Mouse (Mus musculus) hindbrain, embryonic 16.5 days (tissue): ENCODE measurements around the gene Pard6b. TPM values are rescaled to one million over a fixed set of nuclear protein-coding genes. Genes with fewer than 3 reads are reported as not detected.

ENCODE experiments used
- ATAC-seq: fragments of 200-750 bp; cut with Nextera tagmentation; 2 replicates; pipeline ENCODE4 v1.8.0; 2017; ENCODE audit warnings: moderate TSS enrichment, moderate library complexity
- H3K27ac ChIP-seq: fragments of 300-500 bp; sonication (generic); 2 replicates; pipeline ENCODE4 v1.5.1; 2014; ENCODE audit warnings: low read depth, mild to moderate bottlenecking, control low read depth, low read length, moderate library complexity
- H3K27me3 ChIP-seq: fragments of 300-500 bp; sonication (generic); replicated peaks from 2 replicates; pipeline ENCODE4 v1.6.1; 2014; ENCODE audit warnings: low read length; ENCODE audit not compliant: control insufficient read depth, insufficient read depth
- H3K36me3 ChIP-seq: fragments of 300-500 bp; sonication (generic); 2 replicates; pipeline ENCODE4 v1.6.1; 2014; ENCODE audit warnings: mild to moderate bottlenecking, low read length, moderate library complexity, mixed read lengths; ENCODE audit not compliant: control insufficient read depth, insufficient read depth
- H3K4me1 ChIP-seq: fragments of 300-500 bp; sonication (generic); 2 replicates; pipeline ENCODE4 v1.6.1; 2014; ENCODE audit warnings: low read depth, low read length; ENCODE audit not compliant: control insufficient read depth, insufficient read depth
- H3K4me2 ChIP-seq: fragments of 300-500 bp; sonication (generic); 2 replicates; pipeline ENCODE4 v1.6.1; 2014; ENCODE audit warnings: mild to moderate bottlenecking, low read length, control low read depth, moderate library complexity
- H3K4me3 ChIP-seq: fragments of 300-500 bp; sonication (generic); 2 replicates; pipeline ENCODE4 v1.5.1; 2014; ENCODE audit warnings: mild to moderate bottlenecking, low read length, control low read depth, moderate library complexity
- H3K9ac ChIP-seq: fragments of 300-500 bp; sonication (generic); 2 replicates; pipeline ENCODE4 v1.6.1; 2014; ENCODE audit warnings: low read depth, mild to moderate bottlenecking, control low read depth, low read length, moderate library complexity
- H3K9me3 ChIP-seq: fragments of 300-500 bp; sonication (generic); 2 replicates; pipeline ENCODE4 v1.6.1; 2014; ENCODE audit warnings: mild to moderate bottlenecking, low read length, moderate library complexity; ENCODE audit not compliant: control insufficient read depth
- WGBS: fragments of 180-500 bp; shearing (Covaris S2); extraction: QIAGEN DNeasy Blood & Tissue Kit; methylation state at CpG from one replicate; pipeline ENCODE4 v1.1.7; 2014; 5-methylcytosine and 5-hydroxymethylcytosine counted together
- polyA plus RNA-seq: library from polyadenylated mRNA; unstranded; fragments of >200 nt; fragmentation: Nextera tagmentation; extraction: Ambion mirVana; gene quantifications from 2 replicates; pipeline ENCODE4 v1.2.1, GENCODE M21; 2015

Gene Pard6b
- polyA plus RNA-seq, 1 experiment from 2014 or later, result 4.5 TPM

GRCm38 (mm10) chr2:168114699-168115350 is 34.0 kb downstream of the Pard6b start:
- peak; percentile 63 for ATAC-seq
- H3K36me3 ChIP-seq, result no peaks in the 10 kb centered on the region
- no peaks in the 10 kb centered on the region for H3K9me3 ChIP-seq
- H3K27me3 ChIP-seq, result 0 out of 2 replicates have a peak, but pooled peaks cover 2% of the 10 kb centered on the region
- no peak overlapping the region for H3K27ac ChIP-seq
- H3K4me2 ChIP-seq, result no peak overlapping the region
- H3K9ac ChIP-seq, result no peak overlapping the region
- 21% methylated on average over 17 of the region's 17 CpGs for WGBS
- H3K4me3 ChIP-seq, result no peak overlapping the region
- H3K4me1 ChIP-seq, result peaks cover 7% of the 10 kb centered on the region

GRCm38 (mm10) chr2:168115826-168116225 is 35.0 kb downstream of the Pard6b start:
- H3K36me3 ChIP-seq, result no peaks in the 10 kb centered on the region
- no peak overlapping the region for H3K27ac ChIP-seq

GRCm38 (mm10) chr2:168117147-168117546 is 36.3 kb downstream of the Pard6b start:
- under 1% methylated on average over 34 of the region's 37 CpGs for WGBS
- ATAC-seq, result 0 out of 2 replicates have a peak, but pooled peaks have one; percentile 31

More at GRCm38 (mm10) chr2:168115826-168116225, 35.0 kb downstream of the Pard6b start:
- Histone ChIP-seq H3K9me3 (no peaks in the 10 kb centered on the region), H3K4me1 (peaks cover 7% of the 10 kb centered on the region), H3K4me3 (no peak overlapping the region), H3K9ac (no peak overlapping the region), H3K27me3 (0 out of 2 replicates have a peak, but pooled peaks cover 2% of the 10 kb centered on the region), H3K4me2 (no peak overlapping the region)
- 89% methylated on average over 3 of the region's 3 CpGs for WGBS
- ATAC-seq, result no peak

GRCm38 (mm10) chr2:168117553-168117952 is 36.7 kb downstream of the Pard6b start:
- Histone ChIP-seq H3K4me2 (peak overlapping the region; percentile 61), H3K4me1 (peaks cover 7% of the 10 kb centered on the region), H3K9me3 (no peaks in the 10 kb centered on the region), H3K4me3 (peak overlapping the region; percentile 34), H3K9ac (peak overlapping the region; percentile 39), H3K27ac (no peak overlapping the region), H3K27me3 (0 out of 2 replicates have a peak, but pooled peaks cover 2% of the 10 kb centered on the region), H3K36me3 (no peaks in the 10 kb centered on the region)
- peak; percentile 31; the same call in 1 of the 2 replicates for ATAC-seq
- 2% methylated on average over 12 of the region's 13 CpGs for WGBS

More at GRCm38 (mm10) chr2:168117147-168117546, 36.3 kb downstream of the Pard6b start:
- peak overlapping the region; percentile 39 for H3K9ac ChIP-seq
- peak overlapping the region; percentile 34 for H3K4me3 ChIP-seq
- no peak overlapping the region for H3K27ac ChIP-seq
- H3K4me2 ChIP-seq, result peak overlapping the region; percentile 61
- H3K27me3 ChIP-seq, result 0 out of 2 replicates have a peak, but pooled peaks cover 2% of the 10 kb centered on the region
- H3K9me3 ChIP-seq, result no peaks in the 10 kb centered on the region
- peaks cover 7% of the 10 kb centered on the region for H3K4me1 ChIP-seq
- no peaks in the 10 kb centered on the region for H3K36me3 ChIP-seq

- Histone ChIP-seq H3K9me3 (no peaks in the 10 kb centered on the region), H3K4me3 (no peak overlapping the region), H3K9ac (peak overlapping the region; percentile 27; the same call in 1 of the 2 replicates), H3K36me3 (no peaks in the 10 kb centered on the region), H3K4me1 (peaks cover 7% of the 10 kb centered on the region), H3K4me2 (peak overlapping the region; percentile 61; the same call in 1 of the 2 replicates), H3K27me3 (0 out of 2 replicates have a peak, but pooled peaks cover 2% of the 10 kb centered on the region), H3K27ac (no peak overlapping the region)
- 47% methylated on average over 16 of the region's 16 CpGs for WGBS
- peak; percentile 32; the same call in 1 of the 2 replicates for ATAC-seq
Observed at GRCm38 (mm10) chr2:168117967-168118366, 37.2 kb downstream of the Pard6b start.

- no peak for ATAC-seq
- Histone ChIP-seq H3K9me3 (no peaks in the 10 kb centered on the region), H3K9ac (no peak overlapping the region), H3K4me2 (no peak overlapping the region), H3K4me3 (no peak overlapping the region), H3K4me1 (peaks cover 7% of the 10 kb centered on the region), H3K27ac (no peak overlapping the region), H3K36me3 (no peaks in the 10 kb centered on the region), H3K27me3 (0 out of 2 replicates have a peak, but pooled peaks cover 2% of the 10 kb centered on the region)
- WGBS, result 77% methylated on average over 3 of the region's 3 CpGs
Observed at GRCm38 (mm10) chr2:168118456-168118855, 37.7 kb downstream of the Pard6b start.

GRCm38 (mm10) chr2:168119123-168119522 is 38.3 kb downstream of the Pard6b start:
- no peak overlapping the region for H3K27ac ChIP-seq
- 78% methylated on average over 12 of the region's 12 CpGs for WGBS
- ATAC-seq, result no peak

GRCm38 (mm10) chr2:168120906-168121305 is 40.1 kb downstream of the Pard6b start:
- no peaks in the 10 kb centered on the region for H3K36me3 ChIP-seq
- no peak overlapping the region for H3K27ac ChIP-seq
- H3K4me2 ChIP-seq, result no peak overlapping the region
- no peak overlapping the region for H3K9ac ChIP-seq
- WGBS, result 78% methylated on average over 4 of the region's 4 CpGs
- no peaks in the 10 kb centered on the region for H3K9me3 ChIP-seq
- ATAC-seq, result no peak
- peaks cover 7% of the 10 kb centered on the region for H3K4me1 ChIP-seq
- no peak overlapping the region for H3K4me3 ChIP-seq
- H3K27me3 ChIP-seq, result 0 out of 2 replicates have a peak, but pooled peaks cover 2% of the 10 kb centered on the region

More at GRCm38 (mm10) chr2:168119123-168119522, 38.3 kb downstream of the Pard6b start:
- 0 out of 2 replicates have a peak, but pooled peaks cover 2% of the 10 kb centered on the region for H3K27me3 ChIP-seq
- no peaks in the 10 kb centered on the region for H3K36me3 ChIP-seq
- H3K9me3 ChIP-seq, result no peaks in the 10 kb centered on the region
- H3K4me3 ChIP-seq, result no peak overlapping the region
- no peak overlapping the region for H3K9ac ChIP-seq
- H3K4me1 ChIP-seq, result peaks cover 7% of the 10 kb centered on the region
- H3K4me2 ChIP-seq, result no peak overlapping the region

- H3K27me3 ChIP-seq, result no peaks in the 10 kb centered on the region
- H3K4me1 ChIP-seq, result no peaks in the 10 kb centered on the region; the same call in 1 of the 2 replicates
- 97% methylated on average over 6 of the region's 6 CpGs for WGBS
- no peak overlapping the region for H3K4me3 ChIP-seq
- ATAC-seq, result no peak
- no peaks in the 10 kb centered on the region for H3K9me3 ChIP-seq
- H3K4me2 ChIP-seq, result no peak overlapping the region
- H3K36me3 ChIP-seq, result no peaks in the 10 kb centered on the region
- H3K27ac ChIP-seq, result no peak overlapping the region
- no peak overlapping the region for H3K9ac ChIP-seq
Observed at GRCm38 (mm10) chr2:168123652-168124051, 42.8 kb downstream of the Pard6b start.
